Mouse (Mus musculus) midbrain, embryonic 15.5 days (tissue): ENCODE data around the gene Traf3ip2. TPM values are rescaled to one million over a fixed set of nuclear protein-coding genes. Genes with fewer than 3 reads are reported as not detected.

Source experiments
- ATAC-seq: fragments of 200-750 bp; cut with Nextera tagmentation; replicated peaks from 2 replicates; pipeline ENCODE4 v1.8.0; 2017; ENCODE audit warnings: moderate TSS enrichment
- H3K27ac ChIP-seq: fragments of 300-500 bp; sonication (generic); 2 replicates; pipeline ENCODE4 v1.5.1; 2015; ENCODE audit warnings: mild to moderate bottlenecking, inconsistent platforms
- H3K27me3 ChIP-seq: fragments of 300-500 bp; sonication (generic); replicated peaks from 2 replicates; pipeline ENCODE4 v1.6.1; 2015; ENCODE audit warnings: inconsistent platforms
- H3K36me3 ChIP-seq: fragments of 300-500 bp; sonication (generic); replicated peaks from 2 replicates; pipeline ENCODE4 v1.6.1; 2015; ENCODE audit warnings: inconsistent platforms
- H3K4me1 ChIP-seq: fragments of 300-500 bp; sonication (generic); 2 replicates; pipeline ENCODE4 v1.6.1; 2015; ENCODE audit warnings: inconsistent platforms
- H3K4me2 ChIP-seq: fragments of 300-500 bp; sonication (generic); 2 replicates; pipeline ENCODE4 v1.6.1; 2015; ENCODE audit warnings: inconsistent platforms, mild to moderate bottlenecking, moderate library complexity
- H3K4me3 ChIP-seq: fragments of 300-500 bp; sonication (generic); 2 replicates; pipeline ENCODE4 v1.5.1; 2015; ENCODE audit warnings: mild to moderate bottlenecking, inconsistent platforms
- H3K9ac ChIP-seq: fragments of 300-500 bp; sonication (generic); 2 replicates; pipeline ENCODE4 v1.6.1; 2015; ENCODE audit warnings: mild to moderate bottlenecking, inconsistent platforms
- H3K9me3 ChIP-seq: fragments of 300-500 bp; sonication (generic); 2 replicates; pipeline ENCODE4 v1.6.1; 2016; ENCODE audit warnings: inconsistent platforms
- WGBS: fragments of 180-500 bp; shearing (Covaris S2); methylation state at CpG from one replicate; pipeline ENCODE4 v1.1.7; 2015; ENCODE audit warnings: mixed read lengths; 5-methylcytosine and 5-hydroxymethylcytosine counted together
- polyA plus RNA-seq: library from polyadenylated mRNA; unstranded; fragments of >200 nt; fragmentation: Nextera tagmentation; extraction: Ambion mirVana; gene quantifications from 2 replicates; pipeline ENCODE4 v1.2.1, GENCODE M21; 2015

Gene Traf3ip2
- polyA plus RNA-seq, 1 experiment from 2014 or later: 5.9 TPM

- Histone ChIP-seq H3K27ac (no peak overlapping the region), H3K4me2 (no peak overlapping the region), H3K36me3 (no peaks in the 10 kb centered on the region), H3K9me3 (no peaks in the 10 kb centered on the region), H3K27me3 (no peaks in the 10 kb centered on the region), H3K4me1 (peaks cover 7% of the 10 kb centered on the region; the same call in 1 of the 2 replicates), H3K4me3 (no peak overlapping the region), H3K9ac (no peak overlapping the region)
- ATAC-seq: no peak
- WGBS: 79% methylated on average over 2 of the region's 2 CpGs
These were observed 79.4 kb downstream of the Traf3ip2 start for GRCm38 (mm10) chr10:39692152-39692551.

Other genes starting within 250 kb of the Traf3ip2 start
- 70.3 and 71.0 TPM in 2 replicates for gene Fyn, start 244.1 kb upstream of the Traf3ip2 start, polyA plus RNA-seq
- gene Rev3l, start 119.2 kb downstream of the Traf3ip2 start, polyA plus RNA-seq: 39.3 and 43.6 TPM in 2 replicates